ENCODE assay signal across 8 mouse cellular contexts in the genomic region with DNA sequence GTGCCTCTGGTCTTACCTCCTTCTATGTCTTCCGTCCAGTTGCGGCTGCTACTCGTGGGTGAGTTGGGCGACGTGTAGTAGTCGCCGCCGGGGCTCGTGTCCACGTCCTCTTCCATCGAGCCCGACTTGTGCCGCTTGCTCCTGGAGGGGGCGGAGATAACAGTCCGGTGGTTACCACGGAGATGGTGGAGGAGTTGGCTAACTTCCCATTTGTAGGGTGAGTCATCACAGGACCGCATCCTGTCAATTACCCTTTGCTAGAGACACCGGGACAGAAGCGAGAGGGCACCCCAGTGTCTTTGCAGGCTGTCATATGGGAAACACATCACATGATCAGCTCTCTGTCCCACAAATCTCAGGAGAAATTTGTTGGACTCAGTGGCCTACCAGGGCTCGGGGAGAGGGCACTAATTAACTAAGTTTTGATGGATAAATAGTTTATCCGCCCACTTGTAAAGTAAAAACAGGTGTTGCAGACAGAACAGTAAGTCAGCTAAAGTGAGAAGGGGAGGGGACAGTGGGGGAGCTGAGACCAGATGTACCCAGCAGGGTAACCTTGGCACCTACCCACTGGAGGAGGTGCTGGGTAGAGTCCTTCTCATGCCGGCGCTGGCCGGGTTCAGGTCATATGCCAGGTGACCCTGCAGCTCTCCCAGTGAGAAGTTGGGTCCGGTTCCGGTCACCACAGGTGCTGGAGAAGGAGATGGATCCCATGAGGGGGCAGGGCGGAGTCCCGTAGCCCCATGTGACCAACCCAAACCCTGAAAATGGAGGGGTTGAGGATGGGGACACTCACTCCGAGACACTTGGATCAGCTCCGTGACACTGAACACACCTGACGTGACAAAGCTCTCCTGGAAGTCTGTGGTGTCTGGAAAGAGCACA. TPM values are rescaled to one million over a fixed set of nuclear protein-coding genes. Genes with fewer than 3 reads are reported as not detected.
DNase-seq lines count a peak whose midpoint lies in the region; ATAC-seq lines count a peak whose summit lies in the region.

No protein-coding gene starts in this region.

- intact Hi-C loops in heart, postnatal 36 days (cut with DNase I) = loop anchor here (2.0 kb wide), 1 partner anchor 33 kb away; no protein-coding TSS in a partner anchor

- peak; percentile 51 for ATAC-seq in erythroblast, adult 5-6 weeks (replicated peaks; ENCODE audit: low FRiP score, poor library complexity, severe bottlenecking)

- DNase-seq in layer of hippocampus, adult 11-12 months (ENCODE audit: low spot score) = peak; percentile 82
- no peak for DNase-seq in layer of hippocampus, adult 9-10 months (ENCODE audit: low spot score)
- DNase-seq in brain, adult 2 months (ENCODE audit: low read depth, low spot score) = peak; percentile 97
- DNase-seq in heart, postnatal 36 days = peak; percentile 81 to 84
- DNase-seq in layer of hippocampus, adult 9-11 months = peak; percentile 89
- DNase-seq in lung, postnatal 25 days (ENCODE audit: low spot score) = peak; percentile 94
- peak; percentile 74 to 85 for DNase-seq in right cerebral cortex, postnatal 10 days (ENCODE audit: low spot score in 2 of 2)

RNA-seq across cellular contexts. Expression of gene Smim24, which starts 14.9 kb away (rescaled TPM):
- 5.4 TPM in 1 of 2 replicates, not detected in the other for total RNA-seq in erythroblast, adult 5-6 weeks (2015; ENCODE audit: low replicate concordance)
- 1.8 and 3.8 TPM in 2 replicates for total RNA-seq in erythroblast, adult 5-6 weeks (2017; ENCODE audit: low replicate concordance)
- total RNA-seq in heart, postnatal 36 days (2021) = 1 to 10 TPM; 2.2 to 2.4 TPM

RNA-seq across cellular contexts. Expression of gene Gm48552, which starts 19.0 kb away (rescaled TPM):
- not detected in 2 replicates for total RNA-seq in erythroblast, adult 5-6 weeks (2015; ENCODE audit: low replicate concordance)
- 5.6 TPM in 1 of 2 replicates, not detected in the other for total RNA-seq in erythroblast, adult 5-6 weeks (2017; ENCODE audit: low replicate concordance)
- total RNA-seq in heart, postnatal 36 days (2021) = under 1 TPM in 1 of 2 experiments, not detected in 1; 0.62 TPM

RNA-seq across cellular contexts. Expression of gene Gm48551, which starts 23.5 kb away (rescaled TPM):
- total RNA-seq in erythroblast, adult 5-6 weeks (2015; ENCODE audit: low replicate concordance) = 2.5 and 3.7 TPM in 2 replicates
- 1.3 TPM in 1 of 2 replicates, not detected in the other for total RNA-seq in erythroblast, adult 5-6 weeks (2017; ENCODE audit: low replicate concordance)
- total RNA-seq in heart, postnatal 36 days (2021) = 1 to 10 TPM; 1.1 to 2.0 TPM

RNA-seq across cellular contexts. Expression of gene Dohh, which starts 23.6 kb away (rescaled TPM):
- total RNA-seq in erythroblast, adult 5-6 weeks (2015; ENCODE audit: low replicate concordance) = 10.4 and 11.7 TPM in 2 replicates
- 32.5 and 33.7 TPM in 2 replicates for total RNA-seq in erythroblast, adult 5-6 weeks (2017; ENCODE audit: low replicate concordance)
- 10 to 100 TPM; 50.3 to 52.2 TPM for total RNA-seq in heart, postnatal 36 days (2021)

RNA-seq across cellular contexts. Expression of gene Fzr1, which starts 29.5 kb away (rescaled TPM):
- total RNA-seq in erythroblast, adult 5-6 weeks (2015; ENCODE audit: low replicate concordance) = 286 and 325 TPM in 2 replicates
- 463 and 486 TPM in 2 replicates for total RNA-seq in erythroblast, adult 5-6 weeks (2017; ENCODE audit: low replicate concordance)
- 10 to 100 TPM; 27.8 to 29.4 TPM for total RNA-seq in heart, postnatal 36 days (2021)
